Mouse (Mus musculus): ENCODE results near the gene Gys1. TPM values are rescaled to one million over a fixed set of nuclear protein-coding genes. Genes with fewer than 3 reads are reported as not detected.

Gys1 gene
- polyA plus RNA-seq, 1 experiment from 2014 or later, result 111 TPM

DNA sequence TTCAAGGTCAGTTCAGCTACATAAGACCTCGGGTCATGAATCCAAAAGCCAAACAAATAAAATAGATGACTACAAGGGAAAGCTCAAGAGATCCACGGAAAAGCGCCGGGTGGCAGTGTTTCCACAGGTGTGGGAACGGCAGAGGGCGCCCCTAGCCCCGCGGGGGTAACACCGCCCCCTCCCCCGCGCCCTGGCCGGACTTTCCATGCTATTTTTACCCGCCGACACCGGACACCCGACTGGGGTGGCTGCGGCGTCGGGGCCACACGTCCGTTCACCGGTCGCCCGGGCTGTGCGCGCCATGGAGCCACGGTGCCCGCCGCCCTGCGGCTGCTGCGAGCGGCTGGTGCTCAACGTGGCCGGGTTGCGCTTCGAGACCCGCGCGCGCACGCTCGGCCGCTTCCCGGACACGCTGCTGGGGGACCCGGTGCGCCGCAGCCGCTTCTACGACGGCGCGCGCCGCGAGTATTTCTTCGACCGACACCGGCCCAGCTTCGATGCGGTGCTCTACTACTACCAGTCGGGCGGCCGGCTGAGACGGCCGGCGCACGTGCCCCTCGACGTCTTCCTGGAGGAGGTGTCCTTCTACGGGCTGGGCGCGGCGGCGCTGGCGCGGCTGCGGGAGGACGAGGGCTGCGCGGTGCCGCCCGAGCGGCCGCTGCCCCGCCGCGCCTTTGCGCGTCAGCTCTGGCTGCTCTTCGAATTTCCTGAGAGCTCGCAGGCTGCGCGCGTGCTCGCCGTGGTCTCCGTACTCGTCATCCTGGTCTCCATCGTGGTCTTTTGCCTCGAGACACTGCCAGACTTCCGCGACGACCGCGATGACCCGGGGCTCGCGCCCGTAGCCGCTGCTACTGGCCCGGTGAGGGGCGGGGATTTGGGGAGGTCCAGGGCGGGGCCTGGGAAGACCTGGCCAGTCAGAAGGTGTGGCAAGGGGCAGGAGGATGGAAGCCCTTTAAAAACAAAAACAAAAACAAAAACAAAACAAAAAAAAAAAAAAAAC lies 28.2 kb upstream of the Gys1 start:
- H3K9ac ChIP-seq, result peak overlapping the region; percentile 40
- H3K27ac ChIP-seq, result no peak overlapping the region
- peak overlapping the region; percentile 55 for H3K4me3 ChIP-seq
- H3K36me3 ChIP-seq, result no peaks in the 10 kb centered on the region
- peaks cover 65% of the 10 kb centered on the region for H3K27me3 ChIP-seq
- H3K4me2 ChIP-seq, result peak overlapping the region; percentile 83
- peaks cover 18% of the 10 kb centered on the region for H3K4me1 ChIP-seq (replicated peaks)
- ATAC-seq (replicated peaks; ENCODE audit: insufficient number of reproducible peaks, insufficient read depth, low FRiP score, low read depth), result no peak; the same call in 1 of the 2 replicates
- H3K9me3 ChIP-seq (replicated peaks), result no peaks in the 10 kb centered on the region
- WGBS, result 1% methylated on average over 114 of the region's 114 CpGs

DNA sequence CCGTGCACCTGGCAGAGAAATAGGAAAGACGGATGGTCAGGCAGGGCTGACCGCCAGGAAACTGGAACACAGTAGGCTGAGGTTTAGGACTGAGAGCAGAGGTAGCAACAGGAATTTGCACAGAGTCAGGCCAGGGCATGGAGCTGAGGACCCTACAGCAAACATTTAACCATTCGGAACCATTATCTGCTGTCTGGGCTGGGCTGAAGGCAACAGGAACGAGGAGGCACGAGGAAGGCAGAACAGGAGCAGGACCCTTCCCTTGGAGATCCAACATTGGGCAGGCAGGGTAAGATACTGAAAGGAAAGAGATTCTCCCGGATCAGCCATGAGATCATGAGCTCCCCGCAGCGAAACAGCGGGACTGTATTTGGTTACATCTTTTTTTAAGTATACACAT lies 26.8 kb upstream of the Gys1 start:
- H3K4me1 ChIP-seq (replicated peaks), result peaks cover 24% of the 10 kb centered on the region
- no peak overlapping the region for H3K9ac ChIP-seq
- no peak overlapping the region for H3K27ac ChIP-seq
- no peak for ATAC-seq (replicated peaks; ENCODE audit: insufficient number of reproducible peaks, insufficient read depth, low FRiP score, low read depth)
- H3K9me3 ChIP-seq (replicated peaks), result no peaks in the 10 kb centered on the region
- H3K4me2 ChIP-seq, result no peak overlapping the region
- peaks cover 77% of the 10 kb centered on the region for H3K27me3 ChIP-seq
- no peak overlapping the region for H3K4me3 ChIP-seq
- 76% methylated on average over 10 of the region's 10 CpGs for WGBS
- no peaks in the 10 kb centered on the region for H3K36me3 ChIP-seq

- ATAC-seq (replicated peaks; ENCODE audit: insufficient number of reproducible peaks, insufficient read depth, low FRiP score, low read depth), result no peak
- Histone ChIP-seq H3K36me3 (no peaks in the 10 kb centered on the region), H3K9me3 (replicated peaks) (no peaks in the 10 kb centered on the region), H3K27ac (no peak overlapping the region), H3K4me2 (no peak overlapping the region), H3K9ac (no peak overlapping the region), H3K4me3 (no peak overlapping the region), H3K27me3 (peaks cover 80% of the 10 kb centered on the region), H3K4me1 (replicated peaks) (peaks cover 29% of the 10 kb centered on the region)
- 73% methylated on average over 7 of the region's 7 CpGs for WGBS
These were observed 26.3 kb upstream of the Gys1 start for GRCm38 (mm10) chr7:45408351-45408750.

GRCm38 (mm10) chr7:45408949-45409348 lies 25.7 kb upstream of the Gys1 start:
- Histone ChIP-seq H3K4me2 (no peak overlapping the region), H3K4me3 (no peak overlapping the region), H3K27ac (no peak overlapping the region), H3K9ac (no peak overlapping the region), H3K4me1 (replicated peaks) (peaks cover 35% of the 10 kb centered on the region), H3K27me3 (peaks cover 86% of the 10 kb centered on the region), H3K36me3 (no peaks in the 10 kb centered on the region), H3K9me3 (replicated peaks) (no peaks in the 10 kb centered on the region)
- 83% methylated on average over 17 of the region's 17 CpGs for WGBS
- ATAC-seq (replicated peaks; ENCODE audit: insufficient number of reproducible peaks, insufficient read depth, low FRiP score, low read depth), result no peak

DNA sequence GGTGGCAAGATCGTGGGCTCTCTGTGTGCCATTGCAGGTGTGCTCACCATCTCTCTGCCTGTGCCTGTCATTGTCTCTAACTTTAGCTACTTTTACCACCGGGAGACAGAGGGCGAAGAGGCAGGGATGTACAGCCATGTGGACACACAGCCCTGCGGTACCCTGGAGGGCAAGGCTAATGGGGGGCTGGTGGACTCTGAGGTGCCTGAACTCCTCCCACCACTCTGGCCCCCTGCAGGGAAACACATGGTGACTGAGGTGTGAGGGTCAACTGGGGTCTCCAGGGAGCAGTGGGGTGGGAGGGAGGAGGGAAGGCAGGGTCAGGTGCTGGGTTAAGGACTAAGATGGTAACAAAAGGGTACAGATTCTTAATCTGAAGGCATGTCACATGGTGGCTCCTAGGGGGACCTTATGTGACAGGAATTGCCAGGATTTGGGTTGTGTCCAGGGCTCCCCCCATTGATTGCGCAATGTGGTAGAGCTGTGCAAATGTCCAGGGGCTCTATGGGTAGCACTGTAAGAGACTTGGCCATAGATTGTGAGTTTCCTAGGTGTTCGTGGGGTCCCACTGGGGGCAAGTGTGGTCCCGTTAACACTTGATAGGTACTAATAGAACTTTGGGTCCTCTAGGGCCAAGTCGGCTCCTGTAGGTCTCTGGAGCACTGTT lies 25.0 kb upstream of the Gys1 start:
- no peaks in the 10 kb centered on the region for H3K9me3 ChIP-seq (replicated peaks)
- H3K4me1 ChIP-seq (replicated peaks), result peaks cover 42% of the 10 kb centered on the region
- WGBS, result 76% methylated on average over 8 of the region's 8 CpGs
- no peaks in the 10 kb centered on the region for H3K36me3 ChIP-seq
- H3K4me2 ChIP-seq, result no peak overlapping the region
- ATAC-seq (replicated peaks; ENCODE audit: insufficient number of reproducible peaks, insufficient read depth, low FRiP score, low read depth), result no peak
- peaks cover 93% of the 10 kb centered on the region for H3K27me3 ChIP-seq
- no peak overlapping the region for H3K4me3 ChIP-seq
- H3K27ac ChIP-seq, result no peak overlapping the region
- no peak overlapping the region for H3K9ac ChIP-seq

GRCm38 (mm10) chr7:45412421-45412820 lies 22.2 kb upstream of the Gys1 start:
- Histone ChIP-seq H3K27ac (no peak overlapping the region), H3K4me2 (no peak overlapping the region), H3K4me3 (no peak overlapping the region), H3K4me1 (replicated peaks) (peaks cover 35% of the 10 kb centered on the region), H3K27me3 (peaks cover 93% of the 10 kb centered on the region), H3K9ac (no peak overlapping the region), H3K36me3 (no peaks in the 10 kb centered on the region), H3K9me3 (replicated peaks) (no peaks in the 10 kb centered on the region)
- WGBS, result 34% methylated on average over 2 of the region's 2 CpGs
- ATAC-seq (replicated peaks; ENCODE audit: insufficient number of reproducible peaks, insufficient read depth, low FRiP score, low read depth), result no peak

DNA sequence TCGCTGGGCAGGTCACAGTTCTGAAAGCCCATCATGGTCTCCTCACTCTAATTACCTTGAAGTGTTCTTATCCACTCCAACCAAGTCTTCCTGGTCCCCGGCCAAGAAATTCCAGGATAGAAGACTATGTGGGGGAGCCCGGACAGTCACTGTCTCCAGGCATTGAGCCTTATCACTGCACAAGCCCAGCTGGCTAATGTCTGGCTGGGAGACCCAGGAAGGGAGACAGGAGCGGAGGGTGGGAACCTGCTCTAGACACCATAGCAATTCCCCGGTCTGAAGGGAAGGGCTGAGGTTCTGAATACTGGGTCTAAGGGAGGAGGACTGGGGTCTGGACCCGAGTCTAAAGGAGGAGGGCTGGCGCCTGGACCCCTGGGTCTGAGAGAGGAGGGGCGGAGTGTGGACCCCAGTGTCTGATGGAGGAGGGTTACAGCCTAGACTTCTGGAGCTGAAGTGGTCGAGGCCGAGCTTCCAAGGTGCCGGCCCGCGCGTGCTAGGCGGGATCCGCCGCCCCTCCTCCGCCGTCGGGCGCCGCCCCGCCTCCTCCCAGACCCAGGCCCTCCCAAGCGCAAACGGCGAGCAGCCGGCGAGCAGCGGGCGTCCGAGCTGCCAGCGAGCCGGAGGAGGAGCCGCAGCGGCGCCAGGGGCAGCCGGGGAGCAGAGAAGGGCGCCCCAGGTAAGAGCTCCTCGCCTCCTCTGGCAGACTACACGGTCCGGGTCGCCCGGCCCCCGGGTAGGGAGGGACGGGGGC lies 21.4 kb upstream of the Gys1 start, which contains the start of gene Ntf5:
Ntf5 (plus strand) TSS at position 583 of the 751 bp plus-strand sequence.
- ATAC-seq (replicated peaks; ENCODE audit: insufficient number of reproducible peaks, insufficient read depth, low FRiP score, low read depth), result peak; percentile 28
- no peaks in the 10 kb centered on the region for H3K9me3 ChIP-seq (replicated peaks)
- peak within 1 kb of the TSS; percentile 92 for H3K4me2 ChIP-seq
- peak within 1 kb of the TSS; percentile 52 for H3K9ac ChIP-seq
- H3K27ac ChIP-seq, result peak within 1 kb of the TSS; percentile 59
- H3K36me3 ChIP-seq, result no peaks in the 10 kb centered on the region
- WGBS, result 1% methylated on average over 45 of the region's 45 CpGs
- peak within 1 kb of the TSS; percentile 58 for H3K4me3 ChIP-seq
- H3K27me3 ChIP-seq, result peaks cover 93% of the 10 kb centered on the region
- H3K4me1 ChIP-seq (replicated peaks), result peaks cover 39% of the 10 kb centered on the region

GRCm38 (mm10) chr7:45413864-45414739 lies 20.5 kb upstream of the Gys1 start:
- Histone ChIP-seq H3K4me3 (peak overlapping the region; percentile 58), H3K9me3 (replicated peaks) (no peaks in the 10 kb centered on the region), H3K36me3 (no peaks in the 10 kb centered on the region), H3K27me3 (peaks cover 93% of the 10 kb centered on the region), H3K4me1 (replicated peaks) (peaks cover 40% of the 10 kb centered on the region), H3K4me2 (peak overlapping the region; percentile 92), H3K9ac (peak overlapping the region; percentile 52), H3K27ac (peak overlapping the region; percentile 59)
- 2% methylated on average over 23 of the region's 27 CpGs for WGBS
- peak; percentile 29; the same call in 1 of the 2 replicates for ATAC-seq (replicated peaks; ENCODE audit: insufficient number of reproducible peaks, insufficient read depth, low FRiP score, low read depth)

- Histone ChIP-seq H3K4me3 (peak overlapping the region; percentile 58; the same call in 1 of the 2 replicates), H3K4me2 (peak overlapping the region; percentile 92; the same call in 1 of the 2 replicates)
- no peak for ATAC-seq (replicated peaks; ENCODE audit: insufficient number of reproducible peaks, insufficient read depth, low FRiP score, low read depth)
These were observed 19.9 kb upstream of the Gys1 start for GRCm38 (mm10) chr7:45414740-45415224.

DNA sequence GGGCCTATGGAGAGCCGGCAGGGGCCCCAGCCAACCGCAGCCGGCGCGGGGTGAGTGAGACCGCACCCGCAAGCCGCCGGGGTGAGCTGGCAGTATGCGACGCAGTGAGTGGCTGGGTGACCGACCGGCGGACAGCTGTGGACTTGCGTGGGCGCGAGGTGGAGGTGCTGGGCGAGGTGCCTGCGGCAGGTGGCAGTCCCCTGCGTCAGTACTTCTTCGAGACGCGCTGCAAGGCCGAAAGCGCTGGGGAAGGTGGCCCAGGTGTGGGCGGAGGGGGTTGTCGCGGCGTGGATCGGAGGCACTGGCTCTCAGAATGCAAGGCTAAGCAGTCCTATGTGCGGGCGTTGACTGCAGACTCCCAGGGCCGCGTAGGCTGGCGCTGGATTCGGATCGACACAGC lies 19.0 kb upstream of the Gys1 start:
- Histone ChIP-seq H3K4me2 (peak overlapping the region; percentile 37), H3K9me3 (replicated peaks) (no peaks in the 10 kb centered on the region), H3K4me1 (replicated peaks) (peaks cover 40% of the 10 kb centered on the region), H3K27ac (no peak overlapping the region), H3K27me3 (peaks cover 94% of the 10 kb centered on the region), H3K9ac (no peak overlapping the region), H3K4me3 (peak overlapping the region; percentile 10; the same call in 1 of the 2 replicates), H3K36me3 (no peaks in the 10 kb centered on the region)
- WGBS, result 16% methylated on average over 37 of the region's 37 CpGs
- ATAC-seq (replicated peaks; ENCODE audit: insufficient number of reproducible peaks, insufficient read depth, low FRiP score, low read depth), result no peak

More at GRCm38 (mm10) chr7:45414740-45415224, 19.9 kb upstream of the Gys1 start:
- Histone ChIP-seq H3K27ac (no peak overlapping the region), H3K9me3 (replicated peaks) (no peaks in the 10 kb centered on the region), H3K36me3 (no peaks in the 10 kb centered on the region), H3K27me3 (peaks cover 94% of the 10 kb centered on the region), H3K9ac (no peak overlapping the region), H3K4me1 (replicated peaks) (peaks cover 40% of the 10 kb centered on the region)
- 40% methylated on average over 12 of the region's 12 CpGs for WGBS
